Mouse (Mus musculus): ENCODE measurements at regions not wholly inside any gene's neighbourhood (a gene's known extent, or its start where the extent isn't known, plus 50 kb on each side); places are given as distances from the start of the nearest gene placed in this dataset.
A peak's percentile ranks its signal among the peaks of the same experiment; 100 is the strongest.

DNA sequence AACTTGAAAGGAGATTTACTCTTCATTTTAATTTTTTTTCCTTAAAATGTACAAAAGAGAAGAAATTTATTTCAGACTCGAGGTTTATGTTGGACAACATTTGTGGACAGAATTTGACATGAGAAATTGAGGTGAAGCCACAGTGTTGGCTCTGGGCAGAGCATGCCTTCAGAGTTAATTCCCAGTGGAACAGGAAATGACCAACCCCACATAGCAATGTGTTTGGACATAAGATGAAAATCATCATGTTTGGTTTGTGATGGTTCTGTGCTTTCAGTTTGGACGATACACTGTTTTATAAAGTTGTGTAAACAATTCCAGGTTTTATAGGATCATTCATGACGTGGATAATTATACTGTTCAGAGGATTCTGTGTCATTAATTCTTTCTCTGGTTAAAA, 271.9 kb upstream of the Mettl25 start:
- no peak for DNase-seq

DNA sequence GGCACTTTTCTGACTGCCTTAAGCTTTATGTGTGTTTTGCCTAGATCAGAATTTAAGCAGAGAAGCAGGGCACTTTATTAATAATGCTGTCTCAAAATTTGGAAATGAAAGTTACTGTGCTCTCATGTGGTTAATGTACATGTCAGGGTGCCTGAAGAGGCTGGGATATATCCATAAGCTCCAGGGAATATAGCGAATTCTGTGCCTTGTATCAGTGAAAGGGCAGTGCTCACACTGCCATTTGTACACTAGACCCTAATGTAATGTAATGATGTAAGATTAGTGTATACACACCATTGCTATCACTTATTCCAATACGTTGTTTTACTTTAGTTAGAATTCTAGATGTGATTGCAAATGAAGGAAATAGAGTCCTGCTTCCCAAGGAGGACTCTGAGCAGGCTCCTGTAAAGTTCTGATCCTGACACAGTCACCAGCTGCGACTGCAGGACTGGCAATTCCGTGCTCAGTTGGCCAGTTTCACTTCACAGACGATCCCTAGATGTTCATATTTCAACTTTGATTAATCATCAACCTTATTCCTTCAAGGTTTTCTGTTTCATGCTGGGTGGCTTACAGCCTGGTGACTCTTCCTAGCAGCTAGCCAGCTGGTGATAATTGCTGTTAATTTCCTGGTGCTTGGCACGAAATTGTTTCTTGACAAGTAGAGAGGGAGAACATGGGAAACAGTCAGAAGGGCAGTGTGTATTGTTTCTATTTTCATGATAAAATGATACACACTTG, 273.7 kb upstream of the Mettl25 start:
- DNase-seq: no peak

DNA sequence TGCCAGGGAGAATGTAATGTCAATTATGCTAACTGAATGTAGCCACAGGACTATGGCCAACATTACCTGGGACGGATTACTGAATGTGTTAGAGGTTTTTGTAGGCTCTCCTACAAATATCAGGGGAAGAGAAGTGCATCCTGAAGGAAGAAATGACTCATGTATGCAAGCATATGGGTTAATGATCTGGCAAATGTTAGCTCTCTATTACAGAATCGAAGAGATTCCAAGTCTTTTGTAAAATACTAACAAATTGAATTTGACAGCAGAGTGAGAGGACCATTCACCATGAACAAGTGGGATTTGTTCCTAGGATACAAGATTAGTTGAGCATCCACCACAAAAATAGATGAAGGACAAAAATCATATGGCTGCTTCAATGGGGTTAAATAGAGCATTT, 280.6 kb upstream of the Mettl25 start:
- no peak for DNase-seq

DNA sequence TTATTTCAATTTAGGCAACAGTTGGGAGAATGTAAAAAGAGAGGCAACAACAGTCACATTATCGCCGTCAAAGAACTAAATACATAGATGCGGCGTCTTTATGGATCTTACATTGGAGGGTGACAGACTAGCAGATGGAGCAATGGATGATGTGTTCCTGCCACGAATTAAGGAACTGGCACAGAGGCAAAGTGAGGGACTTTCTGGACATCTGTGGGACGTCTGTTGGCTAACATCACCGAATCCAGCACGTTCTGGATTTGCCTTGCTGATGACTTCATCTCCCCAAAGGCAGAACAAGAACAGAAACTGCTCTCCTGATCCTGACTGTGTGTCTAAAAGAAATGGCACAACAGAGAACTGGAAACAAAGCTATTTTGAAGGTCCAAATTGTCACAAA, 281.8 kb upstream of the Mettl25 start:
- DNase-seq: no peak

DNA sequence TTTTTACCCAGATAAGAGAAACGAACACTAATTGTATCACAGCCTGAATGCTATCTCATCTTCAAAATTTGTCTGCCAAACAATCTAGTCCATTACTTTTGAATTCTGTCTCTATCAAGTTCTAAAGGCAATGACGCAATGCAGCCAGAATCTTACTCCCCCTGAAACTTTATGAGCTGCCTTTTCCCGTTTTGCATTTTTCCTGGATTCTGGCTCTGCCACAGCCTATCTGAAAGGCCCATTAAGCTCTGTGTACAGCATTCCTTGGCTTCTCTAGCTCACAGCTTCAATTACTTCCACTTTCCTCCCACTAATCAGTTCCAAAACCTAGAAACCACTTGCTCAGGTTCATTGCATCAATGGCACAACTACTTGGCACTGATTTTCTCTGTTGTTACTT, 298.0 kb upstream of the Ppfia2 start:
- DNase-seq: no peak

DNA sequence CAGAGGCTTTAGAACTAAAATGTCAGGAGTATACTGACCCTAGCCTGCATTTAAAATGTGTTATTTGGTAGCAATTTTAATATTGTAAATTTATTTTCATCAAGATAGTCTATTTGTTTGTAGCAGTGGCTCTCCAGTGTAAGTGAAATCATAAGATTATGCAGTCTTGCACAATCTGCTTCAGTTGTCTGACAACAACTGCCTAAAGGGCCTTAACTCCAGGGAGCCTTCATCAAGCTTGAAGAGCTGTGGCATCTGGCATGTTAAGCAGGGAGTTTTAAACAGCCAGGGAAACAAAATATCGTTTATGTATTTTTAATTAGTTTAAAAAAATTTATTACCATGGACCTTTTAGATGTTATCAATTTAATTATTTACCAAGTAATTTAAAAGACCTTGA, 295.7 kb upstream of the Ppfia2 start:
- no peak for DNase-seq

DNA sequence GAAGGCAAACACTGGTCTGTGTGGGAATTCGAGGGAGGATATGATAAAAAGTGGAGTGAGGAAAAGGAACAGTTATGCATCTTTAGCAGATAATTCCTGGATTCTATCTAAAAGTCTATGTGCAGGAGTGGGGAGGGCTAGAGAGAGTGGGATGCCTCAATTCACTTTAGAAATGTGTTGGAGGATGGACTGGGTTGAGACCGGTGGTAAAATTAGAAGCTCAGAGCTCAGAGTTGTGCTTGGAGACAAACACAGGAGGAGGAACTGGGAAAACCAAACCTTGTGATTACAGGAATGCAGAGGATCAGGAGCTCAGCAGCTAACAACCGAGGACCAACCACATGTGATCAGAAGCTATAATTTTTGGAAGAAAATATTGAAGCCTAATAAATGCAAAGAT, 290.5 kb upstream of the Ppfia2 start:
- no peak for DNase-seq

DNA sequence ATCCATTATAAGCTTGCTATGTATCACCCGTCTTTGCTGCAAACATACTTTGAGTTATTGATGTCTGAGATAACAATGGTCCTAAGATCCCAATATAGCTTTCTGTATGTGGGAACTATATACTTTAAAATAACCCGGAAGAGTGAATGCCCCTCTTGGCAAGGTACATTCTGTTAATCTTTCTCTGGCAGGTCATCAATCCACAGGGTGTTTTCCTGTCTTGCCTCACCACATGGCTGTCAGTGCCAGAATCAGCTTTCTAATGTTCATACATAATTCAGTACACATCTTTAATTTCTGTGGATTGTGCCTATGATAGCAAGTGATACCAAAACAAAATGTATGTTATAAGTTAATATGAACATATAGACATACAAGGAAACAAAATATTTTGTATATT, 267.6 kb upstream of the Ppfia2 start:
- no peak for DNase-seq

DNA sequence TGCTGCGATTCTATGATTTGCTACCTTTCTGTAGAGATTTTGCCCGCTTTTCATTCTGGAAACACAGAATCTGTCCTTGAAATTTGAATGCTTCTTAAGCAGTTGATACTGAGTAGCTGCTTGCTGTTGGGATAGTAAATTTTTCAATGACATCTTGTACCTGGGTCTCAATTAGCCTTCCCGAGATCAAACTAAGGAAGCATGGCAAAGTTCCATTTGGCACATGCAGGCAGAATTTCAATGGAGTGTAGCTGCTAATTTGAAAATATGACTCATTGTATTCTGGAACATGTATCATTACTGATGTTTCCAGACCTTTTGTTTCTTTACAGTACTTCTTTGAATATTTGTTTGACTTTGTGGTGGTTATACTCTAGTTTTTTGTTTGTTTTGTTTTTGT, 245.9 kb upstream of the Ppfia2 start:
- no peak for DNase-seq

DNA sequence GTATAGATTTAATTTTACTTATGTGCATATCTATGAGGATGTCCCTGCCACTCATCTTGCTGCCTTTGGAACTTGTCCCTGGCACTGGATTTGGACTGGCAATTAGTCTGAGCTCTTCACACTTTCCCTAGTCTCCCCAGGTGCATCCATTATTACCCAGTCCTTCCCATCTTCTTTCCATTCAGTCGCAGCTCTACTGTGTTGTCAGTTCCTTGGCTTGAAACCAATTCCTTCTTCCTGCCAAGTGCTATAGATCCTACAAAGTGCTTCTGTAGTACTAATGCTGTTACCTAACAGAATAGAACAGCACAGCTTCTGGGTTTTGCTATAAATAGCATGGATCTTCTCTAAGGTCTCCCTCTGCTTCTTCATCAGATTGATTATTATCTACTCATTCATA, 228.0 kb upstream of the Ppfia2 start:
- no peak for DNase-seq

DNA sequence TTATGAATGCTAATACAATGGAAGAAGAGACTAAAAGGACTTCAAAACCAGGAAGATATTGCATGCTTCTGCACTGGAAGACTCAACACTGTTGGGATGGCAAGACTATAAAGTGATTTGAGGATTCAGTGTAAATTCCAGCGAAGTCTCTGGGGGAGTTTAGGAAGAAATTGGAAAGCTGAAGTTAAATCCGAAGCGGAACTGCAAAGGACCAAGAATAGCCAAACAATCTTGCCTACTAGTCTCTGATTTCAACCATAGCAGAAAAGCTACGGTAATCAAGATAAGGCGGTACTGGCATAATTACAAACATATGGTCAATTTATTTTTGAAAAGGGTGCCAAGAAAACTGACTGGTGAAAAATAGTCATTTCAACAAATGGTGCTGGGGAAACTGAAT, 216.0 kb upstream of the Ppfia2 start:
- no peak for DNase-seq

DNA sequence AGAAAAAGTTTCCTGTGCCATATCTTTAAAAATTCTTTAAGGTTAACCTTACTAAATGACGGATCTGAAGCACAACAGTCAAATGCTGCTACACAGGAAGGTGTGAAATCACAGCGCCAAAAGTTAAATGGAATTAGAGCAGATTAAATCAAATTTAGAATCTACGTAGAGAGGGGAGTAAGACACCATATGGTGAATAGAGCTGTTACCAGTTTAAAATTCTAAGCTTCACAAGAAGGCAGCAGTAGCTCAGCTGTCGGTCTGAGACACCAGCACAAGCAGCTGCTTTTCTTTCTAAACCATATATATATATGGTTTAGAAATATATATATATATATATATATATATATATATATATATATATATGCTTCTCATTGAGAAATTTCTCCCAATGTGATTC, 210.3 kb upstream of the Ppfia2 start:
- DNase-seq: no peak

DNA sequence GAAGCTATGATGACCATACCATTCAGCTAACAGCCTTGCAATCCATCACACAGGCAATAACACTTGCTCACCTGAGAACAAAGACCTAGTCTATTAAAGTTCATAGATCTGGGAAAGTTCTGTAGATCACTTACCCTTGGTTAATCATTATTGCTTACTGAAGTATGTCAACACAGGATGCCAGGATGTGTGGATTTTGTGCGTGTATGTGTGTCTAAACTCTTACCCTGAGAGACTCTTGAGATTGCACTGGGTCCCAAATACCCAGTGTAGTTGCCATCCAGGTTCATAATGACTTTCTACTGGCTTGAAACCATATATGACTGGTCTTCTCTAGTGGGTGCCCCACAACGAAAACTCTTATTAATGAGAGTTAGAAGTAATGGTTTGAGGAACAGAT, 196.8 kb upstream of the Ppfia2 start:
- no peak for DNase-seq

DNA sequence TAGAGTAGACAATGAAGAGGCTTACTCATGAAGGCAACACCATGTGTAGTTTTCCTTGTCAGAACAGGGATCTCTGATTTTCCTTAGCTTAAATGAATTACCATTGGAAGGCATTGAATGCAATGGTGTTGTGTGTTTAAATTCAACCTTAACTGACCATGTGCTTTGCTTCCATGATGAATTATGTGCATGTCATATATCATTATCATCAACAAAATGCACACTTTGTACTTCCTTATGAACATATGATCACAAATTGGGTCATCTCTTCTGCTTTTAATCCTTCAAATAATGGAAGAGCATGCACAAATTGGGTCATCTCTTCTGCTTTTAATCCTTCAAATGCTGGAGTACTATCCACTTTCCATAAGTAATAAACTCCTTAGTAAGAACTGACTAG, 180.2 kb upstream of the Ppfia2 start:
- no peak for DNase-seq

DNA sequence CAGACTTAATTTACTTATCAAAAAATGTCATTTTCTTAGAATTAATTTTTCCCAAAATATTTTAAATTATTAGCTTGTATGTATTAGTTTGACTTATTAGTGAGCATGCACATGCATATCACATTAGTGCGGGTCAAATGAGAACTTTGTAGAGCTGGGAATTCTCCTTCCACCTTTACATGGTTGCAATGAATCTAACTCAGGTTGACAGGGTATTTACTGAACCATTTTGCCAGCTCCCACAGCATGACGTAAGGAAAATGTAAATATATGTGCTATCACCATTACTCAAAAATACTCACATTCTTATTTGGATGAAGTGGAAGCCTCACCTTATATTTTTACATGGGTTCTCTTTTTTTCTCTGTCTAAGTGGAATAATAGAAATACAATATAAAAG, 179.4 kb upstream of the Ppfia2 start:
- no peak for DNase-seq

DNA sequence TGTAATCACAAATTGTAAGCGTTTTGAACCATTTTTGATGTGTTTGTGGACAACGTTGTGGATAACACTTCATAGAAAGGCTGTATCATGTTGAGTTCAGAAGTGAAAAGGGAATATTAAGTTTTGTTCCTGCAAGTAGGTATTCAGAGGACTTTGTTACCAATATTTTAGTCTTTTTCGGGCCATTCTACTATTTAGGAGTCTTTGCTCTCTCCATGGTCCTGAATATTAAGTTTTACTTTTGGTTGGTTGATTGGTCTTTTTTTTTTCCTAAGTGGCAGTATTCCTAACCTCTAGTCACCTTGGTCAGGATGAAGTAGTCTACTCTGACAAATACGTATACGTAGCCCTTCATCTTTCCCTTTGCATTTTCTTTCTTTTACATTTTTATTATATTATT, 174.6 kb upstream of the Ppfia2 start:
- no peak for DNase-seq

DNA sequence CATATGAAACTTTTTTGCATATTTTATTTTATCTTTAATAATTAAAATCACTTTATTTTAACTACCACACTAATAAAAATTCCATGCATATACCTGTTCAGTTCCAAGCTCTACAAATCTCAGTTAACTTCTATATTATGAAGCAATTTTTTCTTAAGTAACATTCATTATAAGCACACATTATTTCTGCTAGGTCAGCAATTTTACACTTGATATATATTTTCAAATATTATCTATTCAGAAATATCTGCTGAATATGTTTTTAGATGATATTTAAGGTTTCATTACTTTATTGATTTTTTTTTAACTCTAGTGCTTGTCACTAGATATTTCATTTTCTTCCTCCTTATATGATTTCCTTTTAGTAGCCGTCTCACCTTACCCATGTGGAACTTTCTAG, 135.0 kb upstream of the Ppfia2 start:
- DNase-seq: no peak

DNA sequence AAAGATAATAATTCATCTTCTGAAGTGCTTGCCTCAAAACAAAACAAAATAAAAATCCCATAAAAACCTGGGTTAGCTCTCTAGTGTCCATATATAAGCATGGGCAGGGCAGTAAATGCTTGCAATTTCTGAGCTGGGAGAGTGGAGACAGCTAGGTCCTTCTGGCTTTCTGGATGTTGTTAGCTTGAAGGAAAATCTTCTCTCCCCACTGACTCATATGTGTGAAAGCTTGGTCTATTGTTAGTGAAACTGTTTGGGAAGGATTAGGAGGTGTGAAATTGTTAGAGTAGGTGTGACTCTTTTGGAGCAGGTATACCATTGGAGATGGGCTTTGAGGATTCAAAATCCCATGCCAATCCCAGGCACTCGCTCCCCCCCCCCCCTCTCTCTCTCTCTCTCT, 118.5 kb upstream of the Ppfia2 start:
- DNase-seq: no peak

DNA sequence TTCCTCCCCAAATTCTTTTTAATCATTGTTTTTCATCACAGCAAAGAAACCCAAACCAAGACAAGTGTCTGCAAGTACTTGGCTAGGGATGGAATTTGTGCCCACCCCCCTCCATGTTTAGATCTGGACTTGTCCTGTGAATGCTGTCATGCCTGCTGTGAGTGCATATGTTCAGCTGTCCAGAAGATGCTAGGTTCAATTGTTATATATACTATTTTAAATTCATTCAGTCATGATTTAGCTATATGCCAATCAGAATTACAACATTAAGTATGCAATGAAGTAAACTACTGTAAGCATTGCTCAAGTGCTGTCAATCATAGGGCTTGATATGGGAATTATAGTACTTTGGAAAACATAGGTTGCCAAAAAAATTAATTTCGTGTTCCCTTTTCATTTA, 94.5 kb upstream of the Ppfia2 start:
- DNase-seq: peak; percentile 4

DNA sequence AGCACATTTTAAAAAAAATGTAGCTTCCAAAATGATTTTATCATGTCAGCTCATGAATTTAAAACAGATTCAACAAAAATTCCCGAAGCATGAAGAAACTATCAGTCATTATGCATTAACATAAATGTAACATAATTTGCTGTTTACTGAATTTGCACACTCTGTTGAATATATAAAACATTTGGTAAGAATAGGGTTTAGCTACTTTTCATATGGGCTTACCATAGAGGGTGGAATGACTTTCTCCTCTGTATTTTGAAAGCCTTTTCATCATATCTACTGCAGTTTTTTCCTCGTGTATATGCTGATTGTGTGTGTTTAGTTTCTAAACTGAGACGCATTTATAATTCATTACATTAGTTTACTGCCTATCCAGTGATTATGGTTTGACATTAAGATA, 94.0 kb upstream of the Ppfia2 start:
- DNase-seq: no peak

DNA sequence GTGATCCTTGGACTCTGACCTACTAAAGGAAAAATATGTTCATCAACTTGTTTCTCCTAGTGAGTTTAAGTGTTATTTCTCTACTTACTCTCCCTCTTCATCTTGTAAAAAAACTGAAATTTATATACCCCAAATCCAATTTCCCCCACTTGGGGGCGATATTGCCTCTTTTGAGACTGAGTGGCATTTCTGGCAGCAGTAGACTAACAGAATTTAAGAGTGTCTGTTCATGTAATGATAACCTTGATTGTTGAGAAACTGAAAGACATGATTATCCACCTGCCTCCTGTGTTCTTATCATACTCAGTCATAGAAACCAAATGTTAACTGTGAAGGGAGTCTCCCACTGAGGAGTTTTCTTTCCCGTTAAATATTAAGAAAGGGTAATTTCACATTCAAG, 89.5 kb upstream of the Ppfia2 start:
- DNase-seq: no peak

DNA sequence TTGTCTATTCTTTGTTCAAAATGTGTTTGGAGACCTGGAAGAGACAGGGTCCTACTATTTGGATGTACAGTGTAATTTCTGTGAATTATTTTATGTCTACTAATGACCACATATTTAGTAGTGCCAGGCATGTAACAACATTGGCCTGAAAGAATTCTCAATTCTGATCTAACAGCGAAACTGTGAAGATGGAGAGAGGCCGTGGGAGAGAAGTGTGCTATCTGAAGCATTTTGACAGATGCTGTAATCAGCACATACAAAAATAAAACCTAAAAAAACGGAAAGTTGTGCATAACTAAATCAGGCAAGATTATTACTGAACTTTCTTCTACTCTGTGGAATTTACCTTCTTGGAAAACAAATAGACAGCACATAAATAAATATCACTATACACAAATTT, 61.4 kb upstream of the Ppfia2 start:
- no peak for DNase-seq

DNA sequence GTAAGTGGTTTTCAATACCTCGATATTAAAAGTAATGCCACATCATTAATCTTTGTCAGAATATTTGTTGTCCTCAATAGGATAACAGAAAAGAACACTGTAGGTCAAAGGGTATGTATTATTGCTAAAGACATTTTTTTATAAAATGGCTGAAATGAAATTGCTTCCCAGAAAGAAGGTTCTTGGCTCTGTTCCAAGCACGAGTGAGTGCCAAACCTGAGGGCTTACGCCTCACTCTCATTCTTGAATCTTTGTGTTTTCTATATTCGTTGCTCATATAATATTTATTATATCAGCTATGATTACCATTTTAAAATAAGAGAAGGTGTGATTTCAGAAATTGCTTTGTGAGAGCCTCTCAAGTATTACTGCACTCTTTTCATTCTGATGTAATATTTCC, 57.0 kb upstream of the Ppfia2 start:
- DNase-seq: no peak

DNA sequence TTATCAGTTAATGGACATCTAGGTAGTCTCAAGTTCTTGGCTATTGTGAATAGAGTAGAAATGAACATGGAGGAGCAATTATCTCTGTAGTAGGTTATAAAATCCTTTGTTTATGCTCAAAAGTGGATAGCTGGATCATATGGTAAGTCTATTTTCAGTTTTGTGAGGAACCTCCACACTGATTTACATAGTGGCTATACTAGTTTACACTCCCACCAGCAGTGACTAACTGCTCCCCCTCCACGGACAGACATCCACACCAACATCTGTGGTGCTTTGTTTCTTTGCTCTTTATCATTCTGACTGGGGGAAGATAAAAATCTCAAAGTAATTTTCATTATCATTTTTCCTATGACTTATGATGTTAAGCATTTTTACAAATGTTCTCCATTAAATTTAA, 55.1 kb upstream of the Ppfia2 start:
- no peak for DNase-seq

DNA sequence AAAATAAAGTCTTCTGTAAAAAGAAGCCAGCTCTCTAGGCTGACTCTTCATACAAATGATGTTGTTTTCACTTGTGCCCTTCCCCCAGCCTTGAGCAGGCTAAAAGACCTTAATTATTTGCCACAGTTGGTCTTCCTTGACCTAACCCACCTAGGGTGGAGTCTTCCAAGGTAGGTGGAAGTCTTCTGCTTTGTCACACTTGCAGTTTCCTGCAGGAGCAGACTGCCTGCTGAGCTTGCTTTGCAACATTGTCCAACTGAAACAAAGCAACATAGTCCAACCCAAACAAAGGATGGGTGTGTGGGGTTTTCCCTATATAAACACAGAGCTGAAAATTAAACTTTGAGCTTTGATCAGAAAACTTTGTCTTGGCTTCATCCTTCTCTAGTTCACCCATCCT, 53.0 kb upstream of the Ppfia2 start:
- no peak for DNase-seq

Data from cerebellum, adult 11-12 months (tissue).